Mouse (Mus musculus): Measurements from ENCODE around the gene Pcbp3.

GRCm38 (mm10) chr10:76721216-76721615, 240.5 kb downstream of the Pcbp3 start:
- no peak for TF ChIP-seq GATA1 (IDR thresholded peaks at IDR 0.05; ENCODE audit: borderline replicate concordance, low read length)
- no peak for TF ChIP-seq FLI1 (IDR thresholded peaks at IDR 0.05; ENCODE audit: low read length)
